29 mouse cellular contexts compared by ENCODE assay signal in the genomic region with DNA sequence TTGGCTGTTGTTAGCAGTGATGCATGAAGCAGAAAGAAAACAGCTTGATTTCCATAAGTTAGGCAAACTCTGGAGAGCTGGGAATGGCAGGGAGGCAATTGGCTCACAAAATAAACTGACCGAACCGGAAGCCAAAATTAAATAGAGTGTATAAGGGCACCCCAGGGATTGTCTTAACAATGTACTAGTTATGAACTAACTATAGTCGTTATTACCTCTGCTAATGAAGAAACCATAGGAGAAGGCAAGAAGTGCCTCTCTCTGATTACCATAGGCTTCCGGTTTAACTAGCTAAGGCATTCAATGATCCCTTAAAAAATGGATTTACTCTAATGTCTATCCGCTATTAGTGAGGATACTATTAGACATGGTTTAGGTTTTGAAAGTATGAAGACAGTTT.
"Had no signal": no experiment of that assay in that cellular context is flagged by ENCODE, and none has a peak within 500 bp of the region (broad histone marks: within the 10 kb centered on the region; RNA-seq: fewer than 3 reads in every experiment).

No protein-coding gene starts in this region.

- H3K36me3 ChIP-seq: embryonic facial prominence, embryonic 10.5 days; embryonic facial prominence, embryonic 12.5 days; embryonic facial prominence, embryonic 13.5 days; embryonic facial prominence, embryonic 15.5 days; forebrain, embryonic 10.5 days; forebrain, embryonic 12.5 days; forebrain, embryonic 15.5 days had no signal

- H3K4me2 ChIP-seq: embryonic facial prominence, embryonic 12.5 days; embryonic facial prominence, embryonic 13.5 days; embryonic facial prominence, embryonic 15.5 days; forebrain, embryonic 12.5 days; forebrain, embryonic 13.5 days; forebrain, embryonic 15.5 days had no signal

- H3K4me1 ChIP-seq: embryonic facial prominence, embryonic 12.5 days; embryonic facial prominence, embryonic 13.5 days; embryonic facial prominence, embryonic 15.5 days had no signal

- ATAC-seq: forebrain, embryonic 13.5 days; forebrain, embryonic 14.5 days; forebrain, embryonic 15.5 days; forebrain, embryonic 16.5 days; forebrain, postnatal 0 days had no signal

- H3K9ac ChIP-seq: embryonic facial prominence, embryonic 12.5 days; embryonic facial prominence, embryonic 13.5 days; embryonic facial prominence, embryonic 15.5 days; forebrain, embryonic 12.5 days; forebrain, embryonic 13.5 days; forebrain, embryonic 15.5 days; forebrain, postnatal 0 days had no signal

- H3K4me3 ChIP-seq: embryonic facial prominence, embryonic 10.5 days; embryonic facial prominence, embryonic 12.5 days; embryonic facial prominence, embryonic 13.5 days; embryonic facial prominence, embryonic 15.5 days; erythroblast, embryonic 14.5 days; forebrain, embryonic 10.5 days; forebrain, embryonic 12.5 days; forebrain, embryonic 13.5 days; forebrain, embryonic 15.5 days; gastrocnemius, adult 2 months; heart, adult 2 months had no signal

- DNase-seq: cerebellum, adult 2 months; cerebellum, adult 8-10 months; cerebellum, adult 9-10 months; cerebellum, adult 9-11 months; cerebellum, postnatal 10 days; cerebellum, postnatal 14 days; cerebellum, postnatal 25 days; cerebellum, postnatal 36 days; embryo, embryonic 11 days; forebrain, postnatal 0 days; gastrocnemius, adult 2 months; gastrocnemius, postnatal 10 days; gastrocnemius, postnatal 14 days; gastrocnemius, postnatal 25 days; gastrocnemius, postnatal 36 days; heart, adult 11 months; heart, adult 18-20 months; heart, adult 2 months had no signal

- H3K27me3 ChIP-seq: embryonic facial prominence, embryonic 12.5 days; embryonic facial prominence, embryonic 13.5 days; embryonic facial prominence, embryonic 15.5 days; forebrain, embryonic 12.5 days; forebrain, embryonic 13.5 days; forebrain, embryonic 15.5 days had no signal

- H3K27ac ChIP-seq: embryonic facial prominence, embryonic 10.5 days; embryonic facial prominence, embryonic 12.5 days; embryonic facial prominence, embryonic 13.5 days; embryonic facial prominence, embryonic 15.5 days; forebrain, embryonic 10.5 days; forebrain, embryonic 12.5 days; forebrain, embryonic 13.5 days; forebrain, embryonic 15.5 days; gastrocnemius, adult 2 months; heart, adult 2 months had no signal

- H3K9me3 ChIP-seq: embryonic facial prominence, embryonic 10.5 days; embryonic facial prominence, embryonic 12.5 days; embryonic facial prominence, embryonic 13.5 days; embryonic facial prominence, embryonic 15.5 days; forebrain, embryonic 10.5 days; forebrain, embryonic 12.5 days; forebrain, embryonic 13.5 days; forebrain, embryonic 15.5 days had no signal
